Mouse (Mus musculus): ENCODE data around the gene Cemip. TPM values are rescaled to one million over a fixed set of nuclear protein-coding genes. Genes with fewer than 3 reads are reported as not detected.

Gene Cemip
- not detected for total RNA-seq (2023)

DNA sequence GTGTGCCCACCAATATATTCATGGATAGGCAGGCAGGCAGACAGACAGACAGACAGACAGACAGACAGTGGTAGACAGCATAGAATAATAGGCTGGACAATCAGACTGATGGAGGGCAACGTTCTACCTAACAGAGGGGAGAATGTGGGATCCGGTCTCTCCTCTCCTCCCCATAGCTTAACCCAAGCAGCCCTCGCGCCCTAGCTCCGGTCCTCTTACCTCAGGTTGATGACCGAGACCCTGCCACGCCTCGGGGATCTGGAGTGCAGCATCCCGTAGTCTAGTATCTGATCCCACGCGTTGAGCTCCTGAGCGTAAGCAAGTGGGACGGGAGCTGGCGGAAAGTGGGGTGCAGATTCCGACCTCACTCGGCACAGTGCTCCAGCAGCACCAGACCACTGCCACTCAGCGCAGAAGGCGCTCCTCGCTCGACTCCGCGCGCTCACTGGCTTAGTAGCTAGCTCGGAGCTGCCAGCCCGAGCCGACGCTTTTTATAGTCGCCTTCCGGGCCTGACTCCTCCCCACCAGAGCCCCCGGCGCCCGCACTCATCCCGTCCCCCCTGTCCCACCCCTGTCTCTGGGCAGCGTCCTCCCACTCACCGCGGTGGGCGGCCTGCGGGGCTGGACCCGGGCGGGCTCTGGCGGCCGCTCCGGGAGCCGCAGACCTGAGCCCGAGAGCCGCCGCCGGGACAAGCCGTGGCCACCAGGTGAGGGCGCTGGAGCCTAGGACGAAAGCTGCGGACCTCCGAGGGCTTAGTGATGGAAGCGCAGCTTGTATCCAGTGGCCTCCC lies at the start of gene Cemip:
Cemip (minus strand) TSS at position 464 of the 791 bp plus-strand sequence.

DNA sequence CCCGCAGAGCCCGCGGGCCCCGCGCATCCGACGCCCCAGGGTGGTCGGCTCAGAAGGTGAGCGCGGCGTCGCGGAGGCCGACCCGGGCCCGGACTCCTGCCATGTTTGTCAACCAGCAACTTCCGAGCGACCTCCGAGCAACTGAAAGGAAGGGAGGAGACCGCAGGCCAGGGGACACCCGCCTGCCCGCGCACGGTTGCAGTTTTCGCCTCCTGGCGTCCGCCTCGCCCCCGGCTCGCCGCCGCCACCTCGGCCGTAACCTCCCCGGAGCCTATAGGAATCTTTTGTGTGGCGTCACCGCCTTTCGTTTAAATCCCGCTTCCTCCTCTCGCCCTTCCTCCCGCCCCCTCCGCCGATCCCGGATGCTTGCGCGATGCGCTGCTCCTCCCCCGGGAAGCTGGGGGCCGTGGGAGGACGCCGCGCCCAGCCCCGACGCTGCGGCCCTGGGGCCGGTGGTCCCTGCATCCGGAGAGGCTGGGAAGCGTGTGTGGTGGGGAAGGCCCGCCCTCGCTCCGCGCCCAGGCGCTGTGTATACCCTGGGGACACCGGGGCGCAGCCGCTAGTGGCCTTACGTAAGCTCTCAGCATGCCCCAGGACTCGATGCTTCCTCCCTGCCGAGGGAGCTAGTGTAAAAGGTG lies 202.2 kb downstream of the Cemip start, which contains the start of the genes Tlnrd1 and Mesd:
Tlnrd1 (minus strand) TSS at position 285 of the 638 bp plus-strand sequence.
Mesd (plus strand) TSS at position 446 of the 638 bp plus-strand sequence.

Other genes starting within 250 kb of the Cemip start
- gene Tlnrd1, start 202.2 kb downstream of the Cemip start, total RNA-seq (2023) = 10 to 100 TPM; 16.7 to 18.9 TPM
- 10 to 100 TPM; 20.6 to 29.4 TPM for gene Mesd, start 202.0 kb downstream of the Cemip start, total RNA-seq (2023)
- 10 to 100 TPM; 17.8 to 18.5 TPM for gene Abhd17c, start 65.4 kb upstream of the Cemip start, total RNA-seq (2023)